Mouse (Mus musculus) C2C12 (cell line): ENCODE data around the gene Tsga10ip.

ENCODE experiments used
- CTCF ChIP-seq: IDR thresholded peaks from one replicate; pipeline ENCODE4 v1.5.1; 2011; ENCODE audit not compliant: control insufficient read depth, insufficient read depth, insufficient read length
- FOSL1 ChIP-seq: IDR thresholded peaks from one replicate; pipeline ENCODE4 v1.8.0; 2011; ENCODE audit warnings: mild to moderate bottlenecking, low read length; ENCODE audit not compliant: poor library complexity, insufficient read depth, severe bottlenecking

GRCm38 (mm10) chr19:5370932-5371331, 31.4 kb downstream of the Tsga10ip start:
- TF ChIP-seq FOSL1 (no peak), CTCF (no peak)
